Mouse (Mus musculus) forebrain, embryonic 13.5 days (tissue): ENCODE data around the gene Grid2ip. TPM values are rescaled to one million over a fixed set of nuclear protein-coding genes. Genes with fewer than 3 reads are reported as not detected.

Experiments used
- ATAC-seq: fragments of 200-750 bp; cut with Nextera tagmentation; 2 replicates; pipeline ENCODE4 v1.8.0; 2017
- H3K27ac ChIP-seq: fragments of 300-500 bp; sonication (generic); 2 replicates; pipeline ENCODE4 v1.5.1; 2015; ENCODE audit warnings: inconsistent platforms, mild to moderate bottlenecking, moderate library complexity
- H3K27me3 ChIP-seq: fragments of 300-500 bp; sonication (generic); 2 replicates; pipeline ENCODE4 v1.6.1; 2015; ENCODE audit warnings: mild to moderate bottlenecking, inconsistent platforms
- H3K36me3 ChIP-seq: fragments of 300-500 bp; sonication (generic); 2 replicates; pipeline ENCODE4 v1.6.1; 2015; ENCODE audit warnings: mild to moderate bottlenecking, inconsistent platforms; ENCODE audit not compliant: poor library complexity, severe bottlenecking
- H3K4me1 ChIP-seq: fragments of 300-500 bp; sonication (generic); 2 replicates; pipeline ENCODE4 v1.6.1; 2015; ENCODE audit warnings: inconsistent platforms
- H3K4me2 ChIP-seq: fragments of 300-500 bp; sonication (generic); 2 replicates; pipeline ENCODE4 v1.6.1; 2015; ENCODE audit warnings: inconsistent platforms, mild to moderate bottlenecking, moderate library complexity
- H3K4me3 ChIP-seq: fragments of 300-500 bp; sonication (generic); 2 replicates; pipeline ENCODE4 v1.5.1; 2015; ENCODE audit warnings: mild to moderate bottlenecking, inconsistent platforms
- H3K9ac ChIP-seq: fragments of 300-500 bp; sonication (generic); 2 replicates; pipeline ENCODE4 v1.6.1; 2015; ENCODE audit warnings: mild to moderate bottlenecking, inconsistent platforms
- H3K9me3 ChIP-seq: fragments of 300-500 bp; sonication (generic); replicated peaks from 2 replicates; pipeline ENCODE4 v1.6.1; 2016; ENCODE audit warnings: inconsistent platforms
- WGBS: fragments of 180-500 bp; shearing (Covaris S2); methylation state at CpG from one replicate; pipeline ENCODE4 v1.1.7; 2015; 5-methylcytosine and 5-hydroxymethylcytosine counted together
- polyA plus RNA-seq: library from polyadenylated mRNA; unstranded; fragments of >200 nt; fragmentation: Nextera tagmentation; extraction: Ambion mirVana; gene quantifications from 2 replicates; pipeline ENCODE4 v1.2.1, GENCODE M21; 2015

Gene Grid2ip
- polyA plus RNA-seq, 1 experiment from 2014 or later, result 0.23 TPM

DNA sequence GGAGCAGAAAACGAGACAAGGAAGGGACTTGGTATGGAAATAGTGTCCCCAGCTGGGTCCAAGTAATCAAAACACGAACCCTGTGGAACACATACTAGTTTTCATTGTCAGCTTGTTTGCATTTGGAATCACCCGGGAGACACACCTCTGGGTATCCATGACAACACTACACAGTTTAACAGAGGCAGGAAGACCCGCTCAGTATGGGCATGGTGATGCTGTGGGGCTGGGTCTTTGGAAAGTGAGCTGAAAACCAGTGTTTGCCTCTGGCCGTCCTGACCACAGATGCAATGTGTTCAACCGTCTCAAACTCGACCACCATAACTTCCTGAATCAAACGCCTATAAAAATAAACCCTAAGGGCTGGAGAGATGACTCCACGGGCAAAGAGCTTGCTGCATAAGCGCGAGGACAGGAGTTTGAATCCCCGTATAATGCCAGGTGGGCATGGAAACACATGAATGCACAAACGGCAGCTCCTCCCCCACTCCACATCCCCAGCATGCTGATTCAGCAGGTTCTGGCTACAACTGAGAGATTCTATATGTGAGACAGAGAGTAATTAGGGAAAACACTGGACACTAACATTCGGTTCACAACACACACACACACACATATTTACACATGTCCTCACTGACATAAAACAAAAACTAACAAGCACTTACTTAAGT lies 22.6 kb upstream of the Grid2ip start:
- Histone ChIP-seq H3K4me1 (peaks cover 9% of the 10 kb centered on the region), H3K4me2 (no peak overlapping the region), H3K27me3 (peaks cover 11% of the 10 kb centered on the region; the same call in 1 of the 2 replicates), H3K4me3 (no peak overlapping the region), H3K9me3 (no peaks in the 10 kb centered on the region), H3K27ac (no peak overlapping the region), H3K36me3 (no peaks in the 10 kb centered on the region), H3K9ac (no peak overlapping the region)
- WGBS, result 75% methylated on average over 14 of the region's 14 CpGs
- no peak for ATAC-seq

DNA sequence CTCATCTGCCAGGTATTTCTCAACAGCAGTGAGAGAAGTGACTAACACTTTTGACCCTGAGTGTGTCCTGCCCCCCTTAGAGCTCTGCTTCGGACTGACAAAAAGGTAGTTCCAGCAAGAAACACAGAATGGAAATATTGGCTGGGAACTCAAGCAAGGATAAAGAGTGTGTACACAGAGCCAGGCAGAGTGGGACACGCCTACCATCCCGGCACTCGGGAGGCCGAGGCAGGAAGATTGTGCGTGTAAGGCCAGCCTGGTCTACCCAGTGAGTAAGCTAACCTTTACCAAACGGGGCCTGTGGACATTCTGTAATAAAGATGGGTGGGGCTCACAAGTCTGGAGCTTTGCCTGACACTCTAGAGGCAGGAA lies 22.1 kb upstream of the Grid2ip start:
- ATAC-seq, result no peak

DNA sequence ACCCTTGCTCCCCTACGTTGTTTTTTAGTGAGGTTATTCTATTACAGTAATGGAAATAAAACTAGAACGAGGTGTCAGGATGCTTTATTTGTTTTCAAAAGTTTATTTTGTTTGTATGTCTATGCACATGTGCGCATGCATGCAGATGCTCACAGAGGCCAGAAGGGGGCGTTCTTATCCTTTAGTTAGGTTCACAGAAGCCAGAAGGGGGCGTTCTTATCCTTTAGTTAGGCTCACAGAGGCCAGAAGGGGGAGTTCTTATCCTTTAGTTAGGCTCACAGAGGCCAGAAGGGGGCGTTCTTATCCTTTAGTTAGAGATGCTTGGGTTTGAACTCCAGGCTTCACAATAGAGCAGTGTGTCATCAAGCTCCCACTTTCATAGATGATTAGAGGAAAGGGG lies 20.6 kb upstream of the Grid2ip start:
- no peak overlapping the region for H3K4me2 ChIP-seq

More for the DNA sequence above, 22.1 kb upstream of the Grid2ip start:
- no peak overlapping the region for H3K4me2 ChIP-seq
- no peak overlapping the region for H3K9ac ChIP-seq
- H3K27me3 ChIP-seq, result peaks cover 14% of the 10 kb centered on the region; the same call in 1 of the 2 replicates
- no peaks in the 10 kb centered on the region for H3K9me3 ChIP-seq
- no peak overlapping the region for H3K4me3 ChIP-seq
- H3K4me1 ChIP-seq, result peaks cover 3% of the 10 kb centered on the region
- 83% methylated on average over 7 of the region's 7 CpGs for WGBS
- no peaks in the 10 kb centered on the region for H3K36me3 ChIP-seq
- no peak overlapping the region for H3K27ac ChIP-seq

DNA sequence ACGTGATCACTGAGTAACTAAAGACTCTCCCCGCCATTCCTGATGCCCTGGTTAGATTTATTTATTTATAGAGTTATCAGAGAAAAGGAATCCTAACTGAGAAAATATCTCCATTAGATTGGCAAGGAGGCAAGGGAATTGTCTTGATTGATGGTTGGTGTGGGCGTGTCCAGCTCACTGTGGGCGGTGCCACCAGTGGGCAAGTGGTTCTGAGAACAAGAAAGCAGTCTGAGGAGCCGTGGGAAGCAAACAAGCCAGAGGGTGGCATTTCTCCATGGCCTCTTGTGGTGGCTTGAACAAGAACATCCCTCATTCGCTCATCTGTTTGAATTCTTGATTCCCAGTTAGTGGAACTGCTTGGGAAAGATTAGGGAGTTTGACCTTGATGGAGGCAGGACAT lies 17.5 kb upstream of the Grid2ip start:
- no peak overlapping the region for H3K4me3 ChIP-seq
- no peak overlapping the region for H3K27ac ChIP-seq
- WGBS, result 47% methylated on average over 6 of the region's 6 CpGs
- H3K27me3 ChIP-seq, result peaks cover 14% of the 10 kb centered on the region; the same call in 1 of the 2 replicates
- no peaks in the 10 kb centered on the region for H3K9me3 ChIP-seq
- no peak for ATAC-seq
- H3K36me3 ChIP-seq, result no peaks in the 10 kb centered on the region
- no peak overlapping the region for H3K4me2 ChIP-seq
- H3K4me1 ChIP-seq, result no peaks in the 10 kb centered on the region
- no peak overlapping the region for H3K9ac ChIP-seq

More for the DNA sequence above, 20.6 kb upstream of the Grid2ip start:
- 68% methylated on average over 6 of the region's 6 CpGs for WGBS
- Histone ChIP-seq H3K27me3 (peaks cover 14% of the 10 kb centered on the region; the same call in 1 of the 2 replicates), H3K9me3 (no peaks in the 10 kb centered on the region), H3K36me3 (no peaks in the 10 kb centered on the region), H3K4me1 (no peaks in the 10 kb centered on the region), H3K27ac (no peak overlapping the region), H3K4me3 (no peak overlapping the region), H3K9ac (no peak overlapping the region)
- ATAC-seq, result no peak

DNA sequence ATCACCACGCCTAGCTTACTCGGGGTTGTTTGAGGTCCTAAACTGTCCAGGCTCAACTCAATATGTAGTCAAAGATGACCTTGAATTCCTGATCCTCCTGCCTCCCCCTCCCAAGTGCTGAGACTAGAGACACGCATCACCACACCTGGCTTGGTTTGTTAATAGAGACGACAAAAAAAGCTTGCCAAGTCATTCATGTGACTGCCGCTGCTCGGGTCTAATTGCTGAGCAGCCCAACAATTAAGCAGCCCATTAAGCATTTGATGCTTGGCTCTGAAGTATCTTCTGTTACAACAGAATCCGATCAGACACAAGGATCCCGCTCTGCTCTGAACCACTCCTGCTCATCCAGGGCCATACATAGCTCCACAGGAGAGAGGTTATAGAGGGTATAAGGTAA lies 10.8 kb upstream of the Grid2ip start:
- 0 out of 2 replicates have a peak, but pooled peaks cover 6% of the 10 kb centered on the region for H3K9me3 ChIP-seq
- WGBS, result 47% methylated on average over 8 of the region's 8 CpGs
- H3K27me3 ChIP-seq, result no peaks in the 10 kb centered on the region
- no peak overlapping the region for H3K9ac ChIP-seq
- H3K27ac ChIP-seq, result no peak overlapping the region
- H3K4me1 ChIP-seq, result no peaks in the 10 kb centered on the region
- no peak for ATAC-seq
- no peak overlapping the region for H3K4me3 ChIP-seq
- H3K36me3 ChIP-seq, result no peaks in the 10 kb centered on the region
- no peak overlapping the region for H3K4me2 ChIP-seq

DNA sequence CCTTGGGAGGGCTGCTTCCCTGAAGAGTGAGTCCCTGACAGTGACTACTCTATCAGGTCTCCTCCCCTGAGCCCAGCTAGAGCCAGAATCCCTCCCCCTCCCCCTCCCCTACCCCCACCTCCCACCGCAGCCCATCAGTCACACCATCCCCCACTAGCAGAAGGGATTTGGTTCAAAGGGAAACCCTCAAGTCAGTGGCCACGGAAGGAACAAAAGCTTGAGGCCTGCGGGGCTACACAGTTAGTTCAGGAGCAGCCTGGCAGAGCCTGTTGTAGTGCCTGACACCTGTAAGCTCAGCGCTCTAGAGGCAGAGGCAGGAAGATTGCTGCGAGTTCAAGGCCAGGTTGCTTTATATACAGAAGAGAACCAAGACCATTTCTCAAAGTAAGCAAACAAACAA lies 1.1 kb upstream of the Grid2ip start:
- no peak overlapping the region for H3K4me3 ChIP-seq
- peaks cover 28% of the 10 kb centered on the region for H3K27me3 ChIP-seq
- no peak overlapping the region for H3K9ac ChIP-seq
- H3K27ac ChIP-seq, result no peak overlapping the region
- no peak overlapping the region for H3K4me2 ChIP-seq
- H3K4me1 ChIP-seq, result peaks cover 12% of the 10 kb centered on the region
- no peak for ATAC-seq
- H3K36me3 ChIP-seq, result no peaks in the 10 kb centered on the region
- no peaks in the 10 kb centered on the region for H3K9me3 ChIP-seq
- 35% methylated on average over 5 of the region's 5 CpGs for WGBS

DNA sequence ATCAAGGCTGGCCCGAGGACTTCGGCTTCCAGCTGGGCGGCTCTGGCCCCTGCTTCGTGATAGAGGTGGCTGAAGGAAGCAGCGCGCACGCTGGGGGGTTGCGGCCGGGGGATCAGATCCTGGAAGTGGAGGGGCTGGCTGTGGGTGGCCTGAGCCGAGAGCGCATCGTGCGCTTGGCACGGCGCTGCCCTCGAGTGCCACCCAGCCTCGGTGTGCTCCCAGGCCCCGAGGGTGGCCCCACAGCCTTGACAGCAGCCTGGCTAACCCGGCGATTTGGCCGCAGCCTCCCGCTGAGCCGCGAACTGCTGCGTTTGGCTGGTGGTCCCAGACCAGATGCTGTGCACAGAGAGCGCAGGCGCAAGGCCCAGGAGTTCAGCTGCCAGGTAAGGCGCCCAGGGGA lies 426 bp downstream of the Grid2ip start:
- no peaks in the 10 kb centered on the region for H3K36me3 ChIP-seq
- peak overlapping the region; percentile 46 for H3K4me2 ChIP-seq
- peaks cover 30% of the 10 kb centered on the region for H3K27me3 ChIP-seq
- no peak for ATAC-seq
- H3K4me3 ChIP-seq, result 0 out of 2 replicates have a peak overlapping the region, but pooled peaks have one; percentile 3
- H3K27ac ChIP-seq, result no peak overlapping the region
- no peaks in the 10 kb centered on the region for H3K9me3 ChIP-seq
- WGBS, result 4% methylated on average over 21 of the region's 28 CpGs
- peak overlapping the region; percentile 38 for H3K9ac ChIP-seq
- H3K4me1 ChIP-seq, result peaks cover 19% of the 10 kb centered on the region

DNA sequence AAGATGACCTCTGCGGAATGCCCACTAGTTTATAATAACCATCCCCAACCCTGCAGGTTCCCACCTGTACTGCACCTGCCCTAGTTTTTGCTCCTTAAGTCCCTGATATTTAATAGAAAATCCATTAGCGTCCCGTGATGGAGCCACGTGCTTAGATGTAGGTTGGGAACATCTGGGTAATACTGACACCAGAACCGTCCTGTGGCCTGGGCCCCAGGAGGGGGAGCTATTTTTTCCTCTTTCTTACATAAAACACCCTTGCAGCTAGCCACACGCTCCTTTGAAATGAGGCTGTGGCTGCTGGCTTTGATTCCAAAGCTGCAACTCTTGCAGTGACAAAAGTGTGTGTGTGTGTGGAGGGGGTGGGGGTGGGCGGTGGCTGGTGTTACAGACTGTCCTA lies 2.1 kb downstream of the Grid2ip start:
- Histone ChIP-seq H3K9ac (no peak overlapping the region), H3K4me3 (no peak overlapping the region), H3K27me3 (peaks cover 41% of the 10 kb centered on the region), H3K9me3 (no peaks in the 10 kb centered on the region), H3K4me2 (no peak overlapping the region), H3K4me1 (peaks cover 28% of the 10 kb centered on the region), H3K27ac (no peak overlapping the region), H3K36me3 (no peaks in the 10 kb centered on the region)
- WGBS, result 35% methylated on average over 7 of the region's 7 CpGs
- ATAC-seq, result no peak

DNA sequence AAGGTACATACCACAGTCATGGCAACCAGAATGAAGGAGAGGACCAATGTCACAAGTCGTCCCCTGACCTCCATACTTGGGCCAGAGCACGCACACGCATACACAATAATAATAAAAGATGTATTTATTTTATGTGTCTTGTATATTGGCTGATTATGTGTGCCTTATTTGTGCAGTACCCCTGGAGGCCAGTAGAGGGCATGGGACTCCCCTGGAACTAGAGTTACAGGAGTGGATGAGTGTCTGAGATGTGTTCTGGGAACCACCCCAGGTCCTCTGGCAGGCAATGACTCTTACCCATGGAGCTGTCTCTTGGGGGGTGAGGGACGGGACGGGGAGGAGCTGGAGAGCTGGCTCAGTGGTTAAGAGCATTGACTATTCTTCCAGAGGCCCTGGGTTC lies 2.9 kb downstream of the Grid2ip start:
- Histone ChIP-seq H3K4me2 (no peak overlapping the region), H3K27ac (no peak overlapping the region), H3K4me1 (peaks cover 33% of the 10 kb centered on the region), H3K9ac (no peak overlapping the region), H3K27me3 (peaks cover 47% of the 10 kb centered on the region), H3K9me3 (no peaks in the 10 kb centered on the region), H3K36me3 (no peaks in the 10 kb centered on the region), H3K4me3 (no peak overlapping the region)
- ATAC-seq, result no peak
- WGBS, result 56% methylated on average over 5 of the region's 5 CpGs

DNA sequence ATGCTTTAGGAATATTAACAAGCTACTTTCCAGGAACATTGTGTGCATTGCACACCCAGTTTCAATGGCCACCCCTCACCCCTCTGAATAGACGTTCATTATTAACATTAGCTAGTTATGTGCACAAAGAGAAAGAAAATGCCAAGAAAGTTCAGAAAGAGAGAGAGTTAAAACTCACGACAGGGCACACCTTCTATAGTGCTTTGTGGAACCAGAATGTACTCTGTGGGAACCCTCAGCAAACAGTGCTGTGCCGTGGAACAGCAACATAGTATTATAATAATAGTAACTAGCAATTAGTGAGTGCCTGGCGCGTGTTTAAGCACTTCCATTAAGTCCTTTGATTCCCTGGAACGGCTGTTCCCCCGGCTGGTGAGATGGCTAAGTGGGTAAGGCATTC lies 4.3 kb downstream of the Grid2ip start:
- no peak overlapping the region for H3K9ac ChIP-seq
- peaks cover 52% of the 10 kb centered on the region for H3K27me3 ChIP-seq
- no peak overlapping the region for H3K4me2 ChIP-seq
- 8% methylated on average over 7 of the region's 7 CpGs for WGBS
- no peaks in the 10 kb centered on the region for H3K36me3 ChIP-seq
- peaks cover 33% of the 10 kb centered on the region for H3K4me1 ChIP-seq
- peak; percentile 50; the same call in 1 of the 2 replicates for ATAC-seq
- H3K27ac ChIP-seq, result no peak overlapping the region
- no peaks in the 10 kb centered on the region for H3K9me3 ChIP-seq
- H3K4me3 ChIP-seq, result no peak overlapping the region

DNA sequence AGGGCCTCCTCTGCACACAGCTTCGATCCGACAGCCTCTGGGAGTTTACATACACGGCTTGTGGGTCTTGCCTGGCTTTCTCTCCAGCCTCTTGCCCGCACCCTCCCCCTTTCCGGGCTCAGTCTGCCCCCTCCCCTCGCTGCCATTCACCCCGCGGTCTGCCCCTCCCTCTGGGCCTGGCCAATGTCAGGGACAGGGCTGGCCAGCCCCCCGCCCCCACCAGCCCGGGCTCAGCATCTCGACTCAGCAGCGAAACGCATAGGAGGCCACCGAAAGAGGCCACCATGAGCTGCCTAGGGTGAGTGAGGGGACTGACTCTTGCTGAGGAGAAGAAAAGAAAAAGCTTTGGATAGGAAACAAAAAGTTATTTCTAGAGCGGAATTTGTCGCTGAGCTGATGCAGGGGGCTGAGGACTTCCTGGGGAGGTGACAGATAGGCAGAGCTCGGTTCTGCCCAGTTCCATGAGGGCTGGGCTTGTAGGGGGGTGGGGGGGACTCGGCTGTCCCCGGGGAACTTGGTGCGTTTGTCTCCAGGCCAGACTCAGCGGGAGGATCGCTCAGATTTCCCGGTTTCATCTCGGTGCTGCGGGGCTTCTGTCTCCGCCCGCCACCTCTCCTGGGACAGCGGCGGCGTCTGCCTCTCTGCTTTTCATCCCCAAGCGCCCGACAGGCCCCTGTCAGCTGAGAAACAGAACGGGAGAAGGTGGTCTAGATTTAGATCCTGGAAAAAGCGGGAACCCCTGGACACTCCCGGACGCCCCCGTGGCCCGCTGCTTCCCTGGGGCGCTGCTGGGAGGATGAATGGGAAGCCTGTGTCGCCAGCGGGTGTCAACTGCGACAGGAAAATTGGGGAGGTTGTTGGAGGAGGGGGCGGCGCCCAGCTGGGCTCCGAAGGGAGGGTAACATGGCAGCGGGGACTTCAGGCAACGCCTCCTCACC lies 6.8 kb downstream of the Grid2ip start:
- Histone ChIP-seq H3K9ac (peak overlapping the region; percentile 71), H3K36me3 (no peaks in the 10 kb centered on the region), H3K4me2 (peak overlapping the region; percentile 90), H3K9me3 (no peaks in the 10 kb centered on the region), H3K4me1 (peaks cover 21% of the 10 kb centered on the region), H3K27ac (no peak overlapping the region), H3K27me3 (peaks cover 53% of the 10 kb centered on the region), H3K4me3 (peak overlapping the region; percentile 50)
- WGBS, result under 1% methylated on average over 47 of the region's 47 CpGs
- peak; percentile 57 for ATAC-seq

DNA sequence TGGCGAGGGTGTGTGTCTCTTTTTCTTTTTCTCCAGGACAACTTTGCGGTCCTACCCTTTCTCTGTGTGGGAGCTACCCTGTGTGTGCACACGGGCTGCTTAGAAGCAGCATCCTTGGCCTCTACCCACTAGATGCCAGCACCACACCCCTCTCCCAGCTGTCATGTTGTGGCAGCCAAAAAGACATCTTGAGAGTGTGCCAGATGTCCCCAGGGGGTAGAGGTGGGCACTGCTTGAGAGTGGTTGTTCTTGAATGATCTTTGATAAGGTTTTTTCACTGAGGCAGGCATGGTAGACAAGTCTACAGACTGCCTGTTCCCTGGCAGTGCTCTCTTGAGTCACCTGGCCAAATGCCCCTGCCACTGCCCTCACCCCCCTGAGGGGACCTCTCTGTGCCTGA lies 10.8 kb downstream of the Grid2ip start:
- peaks cover 87% of the 10 kb centered on the region for H3K27me3 ChIP-seq
- no peak for ATAC-seq
- 73% methylated on average over 3 of the region's 3 CpGs for WGBS

More for the DNA sequence above, 10.8 kb downstream of the Grid2ip start:
- Histone ChIP-seq H3K4me3 (no peak overlapping the region), H3K36me3 (no peaks in the 10 kb centered on the region), H3K4me1 (peaks cover 36% of the 10 kb centered on the region), H3K9me3 (no peaks in the 10 kb centered on the region), H3K9ac (no peak overlapping the region), H3K4me2 (no peak overlapping the region), H3K27ac (no peak overlapping the region)
